Mouse (Mus musculus) lung, embryonic 14.5 days (tissue): ENCODE results near the gene Hnrnpf. TPM values are rescaled to one million over a fixed set of nuclear protein-coding genes. Genes with fewer than 3 reads are reported as not detected.

ENCODE experiments used
- ATAC-seq: fragments of 200-750 bp; cut with Nextera tagmentation; 2 replicates; pipeline ENCODE4 v1.8.0; 2017; ENCODE audit warnings: mild to moderate bottlenecking, moderate TSS enrichment, moderate library complexity; ENCODE audit not compliant: insufficient read depth
- DNase-seq: peaks from one replicate; pipeline ENCODE4 v3.0.0-alpha.2; 2015
- H3K27ac ChIP-seq: fragments of 300-500 bp; sonication (generic); 2 replicates; pipeline ENCODE4 v1.5.1; 2014; ENCODE audit warnings: low read depth, mild to moderate bottlenecking, moderate library complexity
- H3K27me3 ChIP-seq: fragments of 300-500 bp; sonication (generic); 2 replicates; pipeline ENCODE4 v1.6.1; 2014; ENCODE audit warnings: low read length, control low read depth; ENCODE audit not compliant: insufficient read depth
- H3K36me3 ChIP-seq: fragments of 300-500 bp; sonication (generic); 2 replicates; pipeline ENCODE4 v1.6.1; 2014; ENCODE audit warnings: control low read depth; ENCODE audit not compliant: insufficient read depth
- H3K4me1 ChIP-seq: fragments of 300-500 bp; sonication (generic); 2 replicates; pipeline ENCODE4 v1.6.1; 2014; ENCODE audit warnings: antibody characterized with exemption, control low read depth; ENCODE audit not compliant: insufficient read depth
- H3K4me2 ChIP-seq: fragments of 300-500 bp; sonication (generic); 2 replicates; pipeline ENCODE4 v1.6.1; 2014; ENCODE audit warnings: mild to moderate bottlenecking
- H3K4me3 ChIP-seq: fragments of 300-500 bp; sonication (generic); 2 replicates; pipeline ENCODE4 v1.5.1; 2014; ENCODE audit warnings: low read depth, low read length
- H3K9ac ChIP-seq: fragments of 300-500 bp; sonication (generic); 2 replicates; pipeline ENCODE4 v1.6.1; 2014
- H3K9me3 ChIP-seq: fragments of 300-500 bp; sonication (generic); 2 replicates; pipeline ENCODE4 v1.6.1; 2016; ENCODE audit warnings: low read depth, low read length, control low read depth
- CTCF ChIP-seq: IDR thresholded peaks from 2 replicates; pipeline ENCODE4 v1.5.1; 2016; ENCODE audit warnings: antibody characterized with exemption, low read depth
- WGBS: fragments of 180-500 bp; shearing (Covaris S2); extraction: QIAGEN DNeasy Blood & Tissue Kit; methylation state at CpG from one replicate; pipeline ENCODE4 v1.1.7; 2014; 5-methylcytosine and 5-hydroxymethylcytosine counted together
- polyA plus RNA-seq: library from polyadenylated mRNA; unstranded; fragments of >200 nt; fragmentation: Nextera tagmentation; extraction: Ambion mirVana; gene quantifications from 2 replicates; pipeline ENCODE4 v1.2.1, GENCODE M21; 2014

Hnrnpf gene
- polyA plus RNA-seq, 1 experiment from 2014 or later: 803 TPM

- Histone ChIP-seq H3K27ac (peak overlapping the region; percentile 92), H3K4me3 (peak overlapping the region; percentile 100), H3K9me3 (no peaks in the 10 kb centered on the region), H3K36me3 (no peaks in the 10 kb centered on the region), H3K4me1 (peaks cover 8% of the 10 kb centered on the region; the same call in 1 of the 2 replicates), H3K4me2 (peak overlapping the region; percentile 65), H3K9ac (peak overlapping the region; percentile 68), H3K27me3 (no peaks in the 10 kb centered on the region)
- DNase-seq: peak; percentile 23
- TF ChIP-seq CTCF: no peak
- ATAC-seq: no peak
- 20% methylated on average over 4 of the region's 4 CpGs for WGBS
Measured at GRCm38 (mm10) chr6:117905260-117905930, 5.3 kb downstream of the Hnrnpf start.

GRCm38 (mm10) chr6:117906015-117906531 is 5.9 kb downstream of the Hnrnpf start:
- Histone ChIP-seq H3K4me1 (peaks cover 8% of the 10 kb centered on the region; the same call in 1 of the 2 replicates), H3K9me3 (no peaks in the 10 kb centered on the region), H3K27me3 (no peaks in the 10 kb centered on the region), H3K4me3 (peak overlapping the region; percentile 100), H3K36me3 (no peaks in the 10 kb centered on the region), H3K9ac (peak overlapping the region; percentile 68), H3K27ac (peak overlapping the region; percentile 92), H3K4me2 (peak overlapping the region; percentile 65)
- under 1% methylated on average over 25 of the region's 25 CpGs for WGBS
- ATAC-seq (peak; percentile 19), DNase-seq (peak; percentile 73)
- no peak for TF ChIP-seq CTCF

- H3K36me3 ChIP-seq: no peaks in the 10 kb centered on the region
- ATAC-seq (peak; percentile 96), DNase-seq (peak; percentile 98)
- peak overlapping the region; percentile 98 for H3K27ac ChIP-seq
- H3K27me3 ChIP-seq: no peaks in the 10 kb centered on the region
- H3K4me1 ChIP-seq: peaks cover 8% of the 10 kb centered on the region; the same call in 1 of the 2 replicates
- H3K4me3 ChIP-seq: peak overlapping the region; percentile 100
- no peaks in the 10 kb centered on the region for H3K9me3 ChIP-seq
- peak overlapping the region; percentile 84 for H3K4me2 ChIP-seq
- WGBS: under 1% methylated on average over 68 of the region's 68 CpGs
- peak overlapping the region; percentile 99 for H3K9ac ChIP-seq
- no peak for TF ChIP-seq CTCF
Measured at GRCm38 (mm10) chr6:117906590-117907271, 6.6 kb downstream of the Hnrnpf start.

GRCm38 (mm10) chr6:117907301-117907978 is 7.3 kb downstream of the Hnrnpf start:
- no peaks in the 10 kb centered on the region for H3K9me3 ChIP-seq
- ATAC-seq (peak; percentile 81), DNase-seq (peak; percentile 96)
- H3K27ac ChIP-seq: peak overlapping the region; percentile 98
- no peaks in the 10 kb centered on the region for H3K27me3 ChIP-seq
- no peaks in the 10 kb centered on the region for H3K36me3 ChIP-seq
- peak overlapping the region; percentile 99 for H3K9ac ChIP-seq
- peak overlapping the region; percentile 84 for H3K4me2 ChIP-seq
- peak overlapping the region; percentile 100 for H3K4me3 ChIP-seq
- peaks cover 8% of the 10 kb centered on the region; the same call in 1 of the 2 replicates for H3K4me1 ChIP-seq
- TF ChIP-seq CTCF: no peak
- WGBS: under 1% methylated on average over 73 of the region's 77 CpGs

GRCm38 (mm10) chr6:117907979-117908355 is 7.8 kb downstream of the Hnrnpf start:
- Histone ChIP-seq H3K9me3 (no peaks in the 10 kb centered on the region), H3K9ac (peak overlapping the region; percentile 99), H3K36me3 (no peaks in the 10 kb centered on the region), H3K27ac (peak overlapping the region; percentile 98), H3K4me3 (peak overlapping the region; percentile 100), H3K4me2 (peak overlapping the region; percentile 84), H3K4me1 (peaks cover 8% of the 10 kb centered on the region; the same call in 1 of the 2 replicates), H3K27me3 (no peaks in the 10 kb centered on the region)
- DNase-seq (no peak), ATAC-seq (no peak)
- WGBS: under 1% methylated on average over 26 of the region's 26 CpGs
- no peak for TF ChIP-seq CTCF

GRCm38 (mm10) chr6:117908424-117908900 is 8.3 kb downstream of the Hnrnpf start:
- peak overlapping the region; percentile 99 for H3K9ac ChIP-seq
- no peaks in the 10 kb centered on the region for H3K27me3 ChIP-seq
- H3K4me2 ChIP-seq: peak overlapping the region; percentile 84
- no peak for TF ChIP-seq CTCF
- H3K9me3 ChIP-seq: no peaks in the 10 kb centered on the region
- ATAC-seq (no peak), DNase-seq (peak; percentile 50)
- H3K4me3 ChIP-seq: peak overlapping the region; percentile 100
- peaks cover 8% of the 10 kb centered on the region; the same call in 1 of the 2 replicates for H3K4me1 ChIP-seq
- under 1% methylated on average over 14 of the region's 14 CpGs for WGBS
- H3K27ac ChIP-seq: peak overlapping the region; percentile 98
- no peaks in the 10 kb centered on the region for H3K36me3 ChIP-seq
